Mouse (Mus musculus): ENCODE data around the gene Pfkfb3.

DNA sequence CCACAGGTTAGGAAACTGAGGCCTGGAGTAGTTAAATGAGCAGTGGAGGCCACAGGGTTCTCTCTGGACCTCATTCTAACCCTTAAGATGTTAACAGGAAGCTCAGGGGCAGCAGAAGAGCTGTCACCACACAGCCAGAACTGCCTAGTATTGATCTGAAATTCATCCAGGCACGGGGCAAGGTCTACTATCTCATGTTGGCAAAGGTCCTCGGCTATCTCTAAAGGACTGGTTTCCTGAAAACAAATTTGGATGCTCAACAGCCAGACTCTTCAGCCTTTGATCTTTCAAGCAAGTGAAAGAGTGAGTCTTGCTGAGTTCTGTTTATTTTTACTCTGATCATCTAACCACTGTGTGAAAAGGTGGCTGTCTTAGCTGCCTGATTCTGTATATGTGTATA lies 74.9 kb downstream of the Pfkfb3 start:
- TF ChIP-seq MAFK (IDR thresholded peaks at IDR 0.05; ENCODE audit: insufficient read depth, low read depth, low read length): no peak
- TF ChIP-seq HCFC1 (IDR thresholded peaks at IDR 0.05; ENCODE audit: borderline replicate concordance, insufficient read depth, low read length): no peak
- TF ChIP-seq CHD2 (IDR thresholded peaks at IDR 0.05; ENCODE audit: low read depth, low read length): no peak
- no peak for TF ChIP-seq ZC3H11A (IDR thresholded peaks at IDR 0.05; ENCODE audit: borderline replicate concordance, low read depth, low read length)
